Mouse (Mus musculus): Measurements from ENCODE around the gene Chpf.

Chpf gene

GRCm38 (mm10) chr1:75458025-75458788 lies 20.9 kb downstream of the Chpf start:
- no peak for DNase-seq (ENCODE audit: low spot score)

GRCm38 (mm10) chr1:75457710-75458024 lies 21.4 kb downstream of the Chpf start:
- no peak for DNase-seq (ENCODE audit: low spot score)

DNA sequence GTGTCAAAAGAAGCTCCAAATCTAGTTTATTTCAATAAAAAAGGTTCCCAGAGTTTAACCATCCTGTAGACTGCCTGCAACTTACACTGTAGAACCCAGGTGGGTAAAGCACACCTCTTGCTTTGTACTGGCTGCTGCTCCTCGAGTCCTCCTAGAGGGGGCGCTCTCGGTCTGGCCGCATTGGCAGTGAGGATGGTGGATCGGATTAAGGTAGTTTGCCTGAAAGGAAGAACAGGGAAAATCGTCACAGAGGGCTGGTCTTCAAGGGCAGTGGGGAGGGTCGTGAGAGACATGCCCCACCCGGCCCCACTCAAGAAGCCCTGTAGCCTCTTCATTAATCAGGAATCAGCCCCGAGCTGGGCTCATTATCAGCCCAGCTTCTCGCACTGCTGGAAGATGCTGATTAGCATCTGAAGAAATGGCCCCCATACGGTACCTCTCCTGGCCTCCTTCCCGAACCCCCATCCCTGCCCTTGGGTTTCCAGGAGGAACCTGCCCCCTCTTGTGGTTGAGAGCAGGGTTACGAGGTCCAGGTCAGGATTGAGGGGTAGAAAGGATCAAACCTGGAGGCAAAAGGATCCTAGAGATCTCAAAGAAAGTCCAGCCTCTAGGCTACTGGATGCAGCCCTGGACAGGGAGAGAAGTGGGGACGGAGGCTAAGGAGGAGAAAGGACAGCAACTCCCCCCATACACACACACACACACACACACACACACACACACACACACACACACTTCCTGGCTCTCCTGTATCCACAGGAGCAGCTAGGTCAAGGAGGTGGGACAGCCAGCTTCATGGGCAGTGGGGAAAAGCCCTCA lies 22.2 kb downstream of the Chpf start:
- DNase-seq (ENCODE audit: low spot score) = no peak

GRCm38 (mm10) chr1:75455948-75456347 lies 23.2 kb downstream of the Chpf start:
- no peak for DNase-seq (ENCODE audit: low spot score)

DNA sequence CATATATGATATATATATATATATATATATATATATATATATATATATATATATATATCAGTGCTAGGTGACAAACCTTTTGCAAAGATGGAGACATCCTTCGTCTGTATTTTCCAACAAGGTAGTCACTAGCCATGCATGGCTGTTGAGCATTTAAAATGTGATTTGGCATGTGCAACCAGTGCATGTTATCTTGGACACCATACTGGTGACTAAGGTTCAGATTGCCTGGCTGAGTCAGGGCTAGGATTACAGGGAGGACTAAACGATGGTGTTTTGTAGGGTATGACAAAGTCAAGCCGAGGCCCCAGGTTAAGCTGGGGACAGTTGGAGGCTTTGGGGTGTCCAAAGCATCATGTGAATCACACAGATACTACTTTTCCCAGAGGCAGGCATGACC lies 23.7 kb downstream of the Chpf start:
- DNase-seq (ENCODE audit: low spot score) = no peak

DNA sequence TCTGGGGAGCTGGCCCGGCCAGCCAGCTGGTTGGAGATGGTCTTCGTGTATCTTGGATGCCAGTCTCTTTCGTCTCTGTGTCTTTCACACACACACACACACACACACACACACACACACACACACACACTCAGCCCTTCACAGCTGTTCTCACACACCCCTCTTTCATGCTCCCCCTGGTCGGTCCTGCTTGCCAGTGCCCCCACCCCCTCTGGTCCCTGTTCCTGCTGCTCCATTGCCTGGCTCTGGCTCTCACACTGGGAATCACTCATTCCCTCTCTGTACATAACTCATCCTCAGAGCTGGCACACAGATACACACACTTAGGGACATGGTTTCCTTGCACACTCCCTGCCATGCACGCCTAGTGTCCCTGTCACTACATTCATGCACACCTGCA lies 27.2 kb downstream of the Chpf start:
- no peak for DNase-seq (ENCODE audit: low spot score)

GRCm38 (mm10) chr1:75450314-75451005 lies 28.6 kb downstream of the Chpf start, which contains the start of gene Asic4:
Asic4 (plus strand) TSS chr1:75450436.
- DNase-seq (ENCODE audit: low spot score) = no peak

GRCm38 (mm10) chr1:75449377-75450135 lies 29.6 kb downstream of the Chpf start:
- no peak for DNase-seq (ENCODE audit: low spot score)

DNA sequence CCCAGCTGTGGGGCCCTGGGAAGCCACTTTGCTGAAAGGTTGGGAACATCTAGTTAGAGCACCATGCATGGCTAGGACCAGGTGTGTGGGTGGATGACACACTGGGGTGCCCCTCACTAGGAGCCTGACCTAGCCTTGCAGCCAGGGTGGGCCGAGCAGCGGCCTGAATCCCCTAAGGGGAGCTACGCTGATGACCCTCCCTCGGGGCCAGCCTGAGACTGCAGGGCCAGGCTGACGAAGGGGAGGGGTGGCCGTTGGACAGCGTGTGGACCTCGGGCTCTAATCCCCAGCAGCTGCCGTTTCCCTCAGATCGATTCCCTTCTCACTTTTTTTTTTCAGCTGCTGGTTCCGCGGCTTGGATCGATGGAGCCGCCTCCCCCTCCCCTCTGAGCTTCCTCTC lies 30.2 kb downstream of the Chpf start:
- DNase-seq (ENCODE audit: low spot score) = no peak

GRCm38 (mm10) chr1:75448052-75448431 lies 31.1 kb downstream of the Chpf start:
- DNase-seq (ENCODE audit: low spot score) = no peak

GRCm38 (mm10) chr1:75447265-75448051 lies 31.6 kb downstream of the Chpf start:
- no peak for DNase-seq (ENCODE audit: low spot score)

GRCm38 (mm10) chr1:75446656-75447055 lies 32.5 kb downstream of the Chpf start:
- DNase-seq (ENCODE audit: low spot score) = no peak

GRCm38 (mm10) chr1:75445751-75446611 lies 33.1 kb downstream of the Chpf start:
- DNase-seq (ENCODE audit: low spot score) = peak; percentile 70

DNA sequence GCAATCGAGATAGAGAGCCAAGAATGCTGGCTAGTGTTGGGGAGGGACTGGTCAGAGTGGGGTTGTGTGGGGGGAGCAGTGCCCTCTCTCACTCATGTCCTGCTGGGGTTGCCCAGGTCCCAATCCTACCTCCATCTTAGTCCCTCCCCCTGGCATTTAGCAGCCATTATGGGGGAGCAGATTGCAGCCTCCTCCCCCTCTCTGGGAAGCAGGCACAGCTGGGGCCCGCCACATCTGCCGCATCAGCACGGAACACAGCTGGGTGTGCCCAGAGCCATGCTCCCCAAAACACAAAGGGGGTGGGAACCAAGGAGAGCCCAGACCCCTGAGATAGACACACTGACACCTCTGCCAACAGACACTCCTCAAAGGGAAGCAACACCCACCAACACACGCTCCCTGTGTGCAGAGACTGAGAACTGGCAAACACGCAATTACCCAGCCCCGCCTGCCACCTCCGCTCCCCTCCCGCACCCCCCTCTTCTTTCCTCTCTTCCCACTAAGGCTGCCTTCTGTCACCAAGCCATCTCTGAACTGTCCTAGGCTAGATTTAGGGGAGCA lies 33.9 kb downstream of the Chpf start:
- DNase-seq (ENCODE audit: low spot score) = no peak

DNA sequence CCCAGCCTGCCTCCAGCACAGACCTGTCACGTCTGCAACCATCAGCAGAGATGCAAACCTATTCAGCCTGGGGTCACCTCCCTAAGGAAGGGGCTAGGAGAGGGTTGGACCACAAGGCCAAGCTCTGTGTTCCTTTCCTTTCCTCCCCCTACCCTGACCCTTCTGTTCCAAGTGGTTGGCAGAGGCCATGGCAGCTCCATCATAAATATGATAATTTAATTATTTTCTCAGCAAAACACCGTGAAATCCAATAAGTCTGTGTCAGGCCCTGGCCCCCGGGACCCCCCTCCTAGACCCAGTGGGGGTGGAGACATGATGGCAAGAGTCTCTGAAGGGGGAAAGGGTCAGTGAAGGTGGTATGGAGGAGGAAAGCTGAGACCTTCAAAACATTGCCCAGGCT lies 34.9 kb downstream of the Chpf start:
- DNase-seq (ENCODE audit: low spot score) = no peak

DNA sequence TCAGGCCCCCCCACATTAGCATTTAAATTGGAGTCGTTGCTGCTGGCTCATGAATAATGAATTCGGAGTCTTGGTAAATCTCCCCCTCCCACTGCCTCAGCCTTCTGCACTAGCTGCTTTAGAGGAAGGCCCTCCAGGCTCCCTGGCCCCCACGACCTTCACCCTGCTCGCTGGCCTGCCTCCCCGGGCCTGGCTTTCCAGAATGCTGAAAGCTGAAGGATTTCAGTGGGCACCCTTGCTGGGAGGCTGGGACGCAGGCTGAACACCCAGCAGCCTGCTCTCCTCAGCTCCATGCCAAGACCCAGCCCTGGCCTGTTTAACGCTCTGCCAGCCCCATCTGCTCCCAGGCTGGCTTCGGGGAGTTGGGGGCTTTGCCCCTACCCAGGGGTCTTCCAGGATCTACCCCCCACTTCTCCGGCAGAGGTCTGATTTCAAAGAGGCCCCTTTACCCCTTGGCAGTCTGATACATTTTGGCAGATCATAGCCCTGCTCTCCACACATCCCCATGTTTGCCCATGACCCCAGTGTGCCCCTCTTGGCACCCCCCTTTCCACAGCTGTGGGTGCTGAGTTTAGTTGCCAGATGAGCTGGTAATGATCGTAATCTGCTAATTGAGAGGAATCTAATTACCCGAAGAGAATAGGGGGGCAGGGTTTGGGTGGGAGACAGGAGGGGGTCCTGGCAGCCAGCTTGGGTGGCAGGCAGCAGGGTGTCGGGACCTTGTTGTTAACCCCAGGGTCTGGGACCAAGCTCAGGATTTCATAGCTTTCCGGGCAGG lies 35.7 kb downstream of the Chpf start:
- no peak for DNase-seq (ENCODE audit: low spot score)

DNA sequence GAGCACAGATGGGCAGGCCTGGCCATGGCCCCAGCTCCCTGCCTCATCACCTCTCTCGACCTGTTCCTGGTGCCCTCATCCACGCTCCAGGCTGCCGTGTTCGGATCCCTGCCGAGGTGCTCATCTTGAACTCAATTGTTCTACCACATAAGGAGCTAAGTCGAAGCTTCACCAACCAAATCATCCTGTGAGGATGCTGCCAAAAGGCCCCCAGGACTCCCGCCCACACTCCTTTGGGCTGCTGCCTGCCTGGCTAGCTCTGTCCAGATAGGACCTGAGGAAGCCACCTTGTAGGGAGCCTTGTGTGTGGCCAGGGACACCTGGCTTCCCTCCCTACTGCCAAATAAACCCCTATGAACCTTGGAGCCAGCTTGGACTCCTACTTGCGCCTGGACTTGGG lies 36.3 kb downstream of the Chpf start:
- DNase-seq (ENCODE audit: low spot score) = no peak

DNA sequence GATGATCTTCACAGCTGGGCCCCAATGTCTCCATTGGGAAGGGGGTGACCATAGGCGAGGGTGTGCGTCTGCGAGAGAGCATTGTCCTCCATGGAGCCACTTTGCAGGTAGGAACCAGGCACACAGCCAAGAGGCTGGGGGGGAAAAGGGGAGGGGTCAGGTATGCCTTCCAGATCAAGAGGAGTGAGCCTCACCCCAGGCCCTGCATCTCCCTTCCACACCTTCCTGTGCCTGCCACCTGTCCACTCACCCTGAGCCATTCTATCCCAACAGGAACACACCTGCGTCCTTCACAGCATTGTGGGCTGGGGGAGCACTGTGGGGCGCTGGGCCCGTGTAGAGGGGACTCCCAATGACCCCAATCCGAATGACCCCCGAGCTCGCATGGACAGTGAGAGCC lies 36.9 kb downstream of the Chpf start:
- no peak for DNase-seq (ENCODE audit: low spot score)

GRCm38 (mm10) chr1:75441471-75441996 lies 37.6 kb downstream of the Chpf start:
- DNase-seq (ENCODE audit: low spot score) = no peak
